Mouse (Mus musculus) heart, postnatal 0 days (tissue): ENCODE measurements around the gene Scoc.

ENCODE experiments used
- CTCF ChIP-seq: IDR thresholded peaks from 2 replicates; pipeline ENCODE4 v1.5.1; 2016; ENCODE audit warnings: antibody characterized with exemption, control low read depth, low read depth
- EP300 ChIP-seq: IDR thresholded peaks from 2 replicates; pipeline ENCODE4 v1.6.1; 2016; ENCODE audit warnings: antibody characterized with exemption, low read depth

- TF ChIP-seq CTCF (no peak), EP300 (no peak)
These were observed 16.4 kb downstream of the Scoc start for GRCm38 (mm10) chr8:83441656-83442242.
